Mouse (Mus musculus) right cerebral cortex, adult 18-20 months (tissue): ENCODE measurements around the gene Cdc14b.

Experiments used
- DNase-seq: peaks from one replicate; pipeline ENCODE4 v3.0.0; 2022; ENCODE audit warnings: mixed read lengths

The Cdc14b gene

GRCm38 (mm10) chr13:64274879-64275753 lies at the start of gene Cdc14b:
Gene Cdc14b, minus strand, starts transcription at chr13:64275290.
- peak; percentile 81 for DNase-seq

GRCm38 (mm10) chr13:64322561-64323281 lies 47.6 kb upstream of the Cdc14b start:
- no peak for DNase-seq

- DNase-seq, result no peak
These were observed 45.2 kb upstream of the Cdc14b start for GRCm38 (mm10) chr13:64320334-64320733.

- no peak for DNase-seq
These were observed 44.7 kb upstream of the Cdc14b start for GRCm38 (mm10) chr13:64319782-64320181.

GRCm38 (mm10) chr13:64318355-64318754 lies 43.3 kb upstream of the Cdc14b start:
- DNase-seq, result no peak

- no peak for DNase-seq
These were observed 40.5 kb upstream of the Cdc14b start for GRCm38 (mm10) chr13:64315483-64316050.

GRCm38 (mm10) chr13:64314041-64314440 lies 39.0 kb upstream of the Cdc14b start:
- no peak for DNase-seq

GRCm38 (mm10) chr13:64312916-64313289 lies 37.8 kb upstream of the Cdc14b start:
- DNase-seq, result no peak

GRCm38 (mm10) chr13:64312024-64312915 lies 37.2 kb upstream of the Cdc14b start, which contains the start of gene Aaed1:
Gene Aaed1, minus strand, starts transcription at chr13:64312710.
- DNase-seq, result peak; percentile 91

GRCm38 (mm10) chr13:64311266-64311665 lies 36.2 kb upstream of the Cdc14b start:
- DNase-seq, result no peak

- no peak for DNase-seq
These were observed 35.5 kb upstream of the Cdc14b start for GRCm38 (mm10) chr13:64310585-64310984.

- DNase-seq, result no peak
These were observed 34.8 kb upstream of the Cdc14b start for GRCm38 (mm10) chr13:64309842-64310241.

- no peak for DNase-seq
These were observed 33.9 kb upstream of the Cdc14b start for GRCm38 (mm10) chr13:64309036-64309435.

- no peak for DNase-seq
These were observed 32.4 kb upstream of the Cdc14b start for GRCm38 (mm10) chr13:64307508-64307907.

GRCm38 (mm10) chr13:64306078-64306477 lies 31.0 kb upstream of the Cdc14b start:
- DNase-seq, result peak; percentile 39

GRCm38 (mm10) chr13:64299069-64299468 lies 24.0 kb upstream of the Cdc14b start:
- no peak for DNase-seq

- no peak for DNase-seq
These were observed 11.7 kb upstream of the Cdc14b start for GRCm38 (mm10) chr13:64286791-64287190.

- no peak for DNase-seq
These were observed 11.2 kb upstream of the Cdc14b start for GRCm38 (mm10) chr13:64286321-64286720.

- no peak for DNase-seq
These were observed 9.6 kb upstream of the Cdc14b start for GRCm38 (mm10) chr13:64284676-64285075.

- no peak for DNase-seq
These were observed 5.8 kb upstream of the Cdc14b start for GRCm38 (mm10) chr13:64280940-64281339.

GRCm38 (mm10) chr13:64275754-64276127 lies 651 bp upstream of the Cdc14b start:
- DNase-seq, result no peak
